Mouse (Mus musculus) CD4-positive helper T cell, adult 2 months (primary cell): ENCODE measurements around the gene Pde4dip.

Experiments
- DNase-seq: peaks from one replicate; pipeline ENCODE4 v3.0.0-alpha.2; 2012; ENCODE audit warnings: low read depth, missing footprints, low spot score

The Pde4dip gene

DNA sequence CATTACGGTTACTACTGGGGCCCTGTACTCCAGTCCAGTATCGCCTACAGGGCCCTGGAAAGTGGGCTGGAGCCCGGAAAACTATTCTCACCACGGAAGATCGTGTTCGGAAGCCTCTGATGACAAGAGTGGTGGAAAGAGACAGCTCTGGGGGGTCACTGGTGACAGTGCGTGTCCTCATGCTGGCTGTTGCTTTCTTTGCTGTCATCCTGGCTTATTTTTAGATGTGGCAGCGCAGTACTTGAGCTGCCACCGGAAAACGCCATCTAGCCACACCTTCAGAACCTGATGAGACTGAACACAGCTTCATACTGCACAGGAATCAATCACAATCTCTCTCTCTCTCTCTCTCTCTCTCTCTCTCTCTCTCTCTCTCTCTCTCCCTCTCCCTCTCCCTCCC is 236.9 kb downstream of the Pde4dip start:
- no peak for DNase-seq

DNA sequence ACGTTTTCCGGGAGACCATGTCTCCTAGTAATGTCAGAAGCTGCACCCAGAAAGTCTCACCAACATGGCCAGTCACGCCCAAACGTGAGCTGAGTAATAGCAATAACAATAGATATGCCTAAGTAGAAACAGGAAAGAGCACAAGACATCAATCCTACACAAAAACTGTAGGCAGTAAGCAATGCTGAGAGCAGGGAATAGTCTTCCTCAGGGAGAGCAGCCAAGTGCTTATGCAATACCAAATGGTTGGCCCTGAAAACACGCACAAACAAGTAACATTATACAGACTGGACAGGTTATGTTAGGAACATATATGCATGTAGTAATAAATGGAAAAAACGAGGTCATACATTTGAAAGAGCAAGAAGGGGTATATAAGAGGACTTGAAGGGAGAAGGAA is 239.0 kb downstream of the Pde4dip start:
- no peak for DNase-seq

DNA sequence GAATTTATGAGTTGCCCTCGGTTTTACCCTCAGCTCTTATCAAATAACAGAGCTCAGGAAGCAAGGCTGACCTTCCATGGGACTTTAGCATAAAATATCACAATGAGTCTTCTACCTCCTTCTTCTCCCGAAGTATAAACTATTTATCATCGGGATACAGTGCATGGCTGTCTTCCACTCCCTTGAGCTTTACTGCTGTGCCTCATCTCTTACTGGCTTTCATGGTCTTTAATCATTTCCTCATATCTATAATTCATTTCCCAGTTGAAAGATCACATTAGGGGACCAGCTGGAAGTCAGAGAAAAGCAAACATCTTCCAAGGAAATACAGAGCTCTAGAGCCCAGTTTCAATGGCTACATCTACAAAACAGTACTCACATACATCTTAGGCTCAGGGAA is 239.5 kb downstream of the Pde4dip start:
- no peak for DNase-seq

GRCm38 (mm10) chr3:97648518-97648917 is 240.0 kb downstream of the Pde4dip start:
- DNase-seq, result no peak

DNA sequence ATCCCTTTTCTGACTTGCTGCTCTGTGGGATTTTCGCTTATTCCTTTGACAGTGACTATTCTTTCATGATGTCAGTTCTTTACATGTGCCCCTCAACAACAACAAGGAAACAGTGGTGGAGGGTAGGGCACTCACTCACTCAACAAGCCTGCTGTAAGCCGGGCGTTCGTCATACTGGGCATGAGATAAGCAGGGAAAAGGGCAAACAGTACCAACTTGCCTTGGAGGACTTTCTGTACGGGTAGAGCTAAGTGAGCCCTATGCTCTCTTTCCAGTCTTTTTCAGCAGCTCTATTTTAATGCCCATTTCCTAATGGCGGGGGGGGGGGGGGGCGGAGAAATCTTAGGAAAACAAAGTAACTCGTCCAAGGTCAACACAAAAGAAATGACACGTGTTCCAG is 246.5 kb downstream of the Pde4dip start:
- DNase-seq, result no peak

GRCm38 (mm10) chr3:97641396-97641795 is 247.1 kb downstream of the Pde4dip start:
- DNase-seq, result no peak
